Mouse (Mus musculus) adrenal gland, adult 18-20 months (tissue): Measurements from ENCODE around the gene Pla2r1. TPM values are rescaled to one million over a fixed set of nuclear protein-coding genes. Genes with fewer than 3 reads are reported as not detected.

ENCODE experiments used
- DNase-seq, 2 experiments: peaks; one replicate each; pipeline ENCODE4 v3.0.0; 2021 to 2022; ENCODE audit warnings: low spot score in 2 of 2
- total RNA-seq, 2 experiments: library from RNA; stranded (reverse); gene quantifications; 1 replicate in 1 of 2; 2 replicates in 1 of 2; pipeline ENCODE4 v1.2.3; 2021

The Pla2r1 gene
- total RNA-seq, 2 experiments from 2014 or later: 3.2 to 4.3 TPM

DNA sequence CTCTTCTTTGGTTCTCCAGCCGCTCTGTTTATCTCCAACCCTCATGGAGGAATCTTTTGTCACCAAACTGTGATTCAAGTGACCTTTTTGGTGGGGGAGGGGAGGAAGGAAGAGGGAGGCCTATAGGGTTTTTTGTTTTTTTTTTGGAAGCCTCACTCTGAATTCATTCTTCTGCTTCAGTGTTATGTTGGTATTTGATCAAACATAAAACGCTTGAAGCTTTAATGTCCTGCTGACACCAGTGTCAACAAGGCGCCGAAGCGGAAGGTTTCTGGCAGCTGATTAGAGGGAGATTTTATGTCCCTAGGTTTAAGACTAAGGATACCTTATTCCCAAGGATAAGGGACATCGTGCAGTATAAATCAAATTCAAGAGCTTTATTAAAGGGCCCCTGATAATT is 143.9 kb downstream of the Pla2r1 start:
- no peak for DNase-seq

DNA sequence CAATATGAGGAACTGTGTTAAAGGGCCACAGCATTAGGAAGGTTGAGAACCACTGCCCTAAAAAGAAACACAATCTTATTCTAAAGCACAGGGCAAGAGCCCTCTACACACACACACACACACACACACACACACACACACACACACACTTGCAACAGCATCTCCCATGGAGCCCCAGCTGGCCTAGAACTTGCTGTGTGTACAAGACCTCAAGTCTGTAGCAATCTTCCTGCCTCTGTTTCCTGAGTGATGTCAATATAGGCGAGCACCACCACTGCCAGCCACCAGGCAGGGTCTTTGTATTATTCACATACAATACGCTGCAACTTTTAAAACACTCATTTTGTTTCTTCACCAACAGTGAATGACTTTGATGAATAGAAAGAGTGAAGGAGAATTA is 145.7 kb downstream of the Pla2r1 start:
- no peak for DNase-seq

DNA sequence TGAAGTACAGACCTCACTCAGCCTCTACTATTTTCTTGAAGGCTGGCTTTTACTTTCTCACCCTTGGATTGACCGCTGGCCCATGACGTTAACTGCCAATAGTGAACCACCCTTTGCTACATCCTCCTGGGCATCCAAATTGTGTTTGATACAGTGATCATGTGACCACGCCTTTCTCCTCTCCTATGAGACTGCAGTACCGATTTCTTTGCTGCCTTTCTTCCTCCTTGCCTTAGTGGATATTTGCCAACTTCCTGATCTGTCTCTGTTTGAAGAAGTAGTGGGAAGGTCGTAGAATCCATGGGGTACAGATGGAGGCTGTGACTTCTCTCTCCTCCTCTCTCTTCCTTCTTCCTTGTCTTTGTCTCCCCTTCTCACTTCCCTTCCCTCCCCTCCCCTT is 147.7 kb downstream of the Pla2r1 start:
- DNase-seq: no peak

DNA sequence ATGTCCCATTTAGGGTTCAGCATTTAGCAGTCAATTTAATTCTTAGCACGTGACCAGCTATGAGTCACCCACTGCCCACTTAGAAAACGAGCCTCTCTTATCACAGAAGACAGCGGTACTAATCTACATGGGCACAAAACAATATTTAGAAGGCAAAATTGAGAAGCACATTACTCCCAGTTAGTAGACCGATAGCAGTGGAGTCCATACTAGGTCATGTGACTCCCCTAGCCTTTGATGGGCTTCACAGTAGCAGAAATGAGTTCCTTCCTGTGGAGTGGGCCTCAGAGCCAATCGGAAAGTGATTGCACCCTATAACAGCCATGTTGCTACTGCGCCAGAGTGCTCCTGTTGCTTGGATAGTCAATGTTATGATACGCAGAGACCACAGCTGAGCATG is 148.3 kb downstream of the Pla2r1 start:
- no peak for DNase-seq

DNA sequence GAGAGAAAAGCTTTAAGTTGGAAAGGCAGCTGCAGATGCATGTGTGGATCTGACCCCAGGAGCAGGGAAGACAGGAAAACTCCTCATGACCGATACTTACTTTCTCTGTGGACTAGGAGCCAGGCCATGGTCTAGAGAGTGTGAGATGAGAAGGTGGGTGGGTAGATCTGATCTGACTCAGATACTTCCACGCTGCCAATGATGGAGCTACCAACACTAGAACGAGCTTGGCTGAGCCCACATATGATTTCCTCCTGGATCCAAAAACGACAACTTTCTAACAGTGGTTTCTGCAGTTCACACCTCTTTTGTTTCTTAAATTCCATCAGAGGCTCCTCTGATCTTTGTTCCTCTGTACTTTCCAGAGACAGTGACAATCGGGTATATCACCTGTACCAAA is 151.4 kb downstream of the Pla2r1 start:
- no peak for DNase-seq

DNA sequence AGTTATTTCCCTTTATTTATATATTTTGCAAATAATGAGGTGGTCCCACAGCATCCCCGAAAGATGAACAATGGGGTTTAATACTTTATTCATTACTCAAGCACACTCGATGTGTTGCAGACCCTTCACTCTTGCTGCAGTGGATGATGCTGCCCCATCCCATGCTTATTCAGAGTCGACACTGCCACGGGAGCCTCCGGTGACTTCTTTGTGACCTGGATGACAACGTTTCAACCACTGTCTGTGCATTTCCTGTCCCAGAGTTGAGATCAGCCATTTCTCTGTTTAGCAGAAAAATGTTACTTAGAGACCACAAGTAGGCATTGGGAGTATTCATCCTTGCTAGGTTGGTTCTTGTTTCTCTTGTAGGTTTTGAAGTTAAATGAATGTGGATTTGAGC is 159.3 kb downstream of the Pla2r1 start:
- DNase-seq: no peak

DNA sequence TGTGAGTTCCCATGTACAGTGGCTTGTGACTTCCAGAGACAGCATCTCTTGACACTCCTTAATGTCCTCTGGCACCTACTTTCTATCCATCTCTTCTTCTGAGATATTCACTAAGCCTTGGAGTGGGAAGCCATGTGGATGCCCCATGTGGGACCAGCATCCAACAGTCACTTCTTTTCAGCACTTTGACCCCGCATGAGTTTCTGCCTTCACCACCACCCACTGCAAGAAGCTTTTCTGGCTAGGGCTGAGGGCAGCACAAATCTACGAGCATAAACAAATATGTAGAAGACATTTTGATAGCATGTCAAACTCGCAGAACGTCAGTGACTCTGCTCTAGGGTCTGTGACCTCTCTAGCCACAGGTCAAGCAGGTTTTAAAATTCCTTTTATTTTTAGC is 160.8 kb downstream of the Pla2r1 start:
- DNase-seq: no peak

DNA sequence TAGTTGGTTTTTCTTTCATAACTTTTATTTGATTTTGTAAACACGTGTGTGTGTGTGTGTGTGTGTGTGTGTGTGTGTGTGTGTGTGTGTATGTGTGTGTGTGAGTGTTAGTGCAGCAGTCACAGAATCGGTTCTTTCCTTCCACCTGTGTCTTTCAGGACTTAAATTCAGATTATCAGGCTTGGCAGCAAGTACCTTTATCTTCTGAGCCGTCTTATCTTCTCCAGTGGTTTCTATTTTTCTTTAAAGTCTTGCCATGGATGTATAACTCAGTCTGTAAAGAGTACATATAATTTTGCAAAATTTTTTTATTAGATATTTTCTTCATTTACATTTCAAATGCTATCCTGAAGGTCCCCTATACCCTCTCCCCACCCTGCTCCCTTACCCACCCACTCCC is 165.7 kb downstream of the Pla2r1 start:
- DNase-seq: no peak

DNA sequence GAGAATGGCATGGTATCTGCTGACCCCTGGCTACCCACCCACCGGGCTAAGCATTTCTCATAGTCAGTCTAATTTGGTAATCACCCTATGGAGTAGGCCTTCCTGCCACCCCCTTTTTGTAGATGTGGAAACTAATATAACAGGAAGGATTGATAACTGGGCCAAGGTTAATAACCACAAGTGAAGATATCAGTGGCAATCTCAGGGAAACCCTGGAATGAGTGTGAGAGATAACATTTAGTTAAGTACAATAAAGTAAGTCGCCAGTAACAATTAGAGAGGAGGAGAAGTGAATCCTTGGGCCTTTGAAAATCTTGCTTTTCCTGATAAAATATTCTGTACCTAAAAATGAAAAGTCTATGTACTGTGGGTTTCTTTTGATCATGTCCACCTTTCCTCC is 166.3 kb downstream of the Pla2r1 start:
- no peak for DNase-seq

DNA sequence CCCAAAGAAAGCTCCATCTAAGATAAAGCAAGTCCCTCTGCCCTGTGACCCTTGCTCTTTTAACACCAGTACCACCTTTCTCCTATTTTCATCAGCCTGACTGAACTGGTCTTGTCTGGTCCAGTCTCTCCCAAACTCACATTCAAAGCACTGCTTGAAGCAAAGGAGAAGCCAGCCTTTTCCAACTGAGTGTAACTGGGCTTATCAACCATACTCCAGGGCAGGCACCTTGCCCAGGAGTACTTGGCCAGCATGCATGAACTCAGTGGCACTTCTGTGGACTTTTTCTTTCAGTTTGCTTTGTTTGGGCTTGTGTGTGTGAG is 168.4 kb downstream of the Pla2r1 start:
- no peak for DNase-seq

DNA sequence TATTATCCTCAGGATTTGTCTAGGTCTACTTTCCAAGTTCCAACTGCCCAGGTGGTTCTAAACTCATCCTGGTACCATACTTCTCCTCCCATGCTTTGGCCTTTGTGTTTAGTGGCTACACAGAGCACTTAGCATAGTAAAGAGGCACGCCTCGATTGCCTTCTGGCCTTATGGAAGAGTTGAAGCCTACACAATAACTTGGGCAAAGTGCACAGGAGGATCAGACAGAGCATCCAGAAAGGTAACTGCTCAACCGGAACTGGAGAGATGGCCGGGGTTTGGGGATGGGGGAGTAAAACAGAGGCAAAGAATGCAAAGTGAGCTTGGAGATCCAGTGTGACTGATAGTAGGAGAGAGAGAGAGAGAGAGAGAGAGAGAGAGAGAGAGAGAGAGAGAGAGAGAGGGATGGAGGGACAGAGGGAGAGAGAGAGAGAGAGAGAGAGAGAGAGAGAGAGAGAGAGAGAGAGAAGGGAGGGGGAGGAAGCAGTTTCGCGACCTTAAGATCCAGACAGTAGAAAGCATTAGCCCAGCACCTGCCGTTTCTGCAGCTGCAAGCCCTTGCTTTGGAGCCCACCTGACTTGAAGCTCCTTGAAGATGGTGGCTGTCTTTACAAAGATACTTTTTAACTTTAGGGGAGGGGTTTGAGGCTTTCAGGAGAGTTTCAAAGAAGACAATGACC is 168.9 kb downstream of the Pla2r1 start:
- no peak for DNase-seq

DNA sequence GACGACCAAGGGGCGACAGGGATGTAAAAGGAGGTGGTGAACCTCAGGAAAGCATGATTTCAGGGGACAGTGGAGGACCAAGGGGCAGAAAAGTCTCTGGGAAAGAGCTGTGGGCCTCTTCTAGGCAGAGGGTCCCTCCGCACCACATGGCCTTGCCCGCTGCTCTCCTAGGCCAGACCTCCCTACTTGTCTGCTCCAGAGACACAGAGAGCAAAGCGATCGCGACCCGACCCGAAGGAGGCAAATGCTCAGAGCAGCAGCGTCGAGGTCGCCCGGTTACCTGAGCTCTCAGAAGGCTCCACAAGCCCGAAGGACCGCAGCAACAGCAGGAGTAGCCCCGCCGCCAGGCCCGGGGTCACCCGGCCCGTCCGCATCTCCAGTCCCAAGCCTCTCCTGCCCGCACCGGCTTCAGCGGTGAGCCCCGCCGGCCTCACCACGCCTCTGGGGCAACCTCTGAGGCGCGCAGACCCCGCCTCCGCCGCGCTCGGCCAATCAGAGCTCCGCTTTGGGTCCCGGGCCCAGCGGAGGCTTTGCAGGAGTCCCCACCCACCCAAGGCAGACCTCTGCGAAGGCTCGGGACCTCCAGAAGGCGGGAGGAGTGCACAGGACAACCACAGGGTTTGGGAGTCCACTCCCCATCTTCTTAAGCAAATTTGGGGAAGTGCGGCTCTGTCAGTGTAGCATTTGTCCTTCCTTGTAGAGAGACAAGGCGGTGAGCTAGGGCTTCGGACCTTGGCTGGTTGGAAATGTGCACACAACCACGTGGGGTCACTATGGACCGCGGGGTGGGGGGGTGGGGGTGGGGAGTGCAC is 170.0 kb downstream of the Pla2r1 start, which contains the start of gene Ly75:
Ly75 (minus strand) TSS at position 446 of the 812 bp plus-strand sequence.
- DNase-seq: peak; percentile 80 to 81

DNA sequence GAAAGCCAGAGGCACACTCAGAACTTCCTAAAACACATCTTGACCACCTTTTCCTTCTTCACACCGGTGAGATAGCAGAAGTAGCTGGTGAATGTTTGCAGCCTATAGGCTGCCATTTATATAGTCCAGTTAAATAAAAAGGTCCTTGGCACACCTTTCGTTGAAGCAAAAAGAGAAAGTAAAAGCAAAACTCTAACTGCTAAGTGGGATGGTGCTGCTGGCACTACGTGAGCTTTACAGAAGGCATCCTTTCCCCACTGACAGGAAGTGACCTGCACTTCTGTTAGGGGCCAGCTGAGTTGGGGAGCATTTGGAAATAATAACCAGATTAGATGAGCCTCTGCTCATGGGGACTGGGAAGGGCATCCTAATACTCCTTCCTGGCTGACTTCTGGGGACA is 170.8 kb downstream of the Pla2r1 start:
- DNase-seq: no peak

DNA sequence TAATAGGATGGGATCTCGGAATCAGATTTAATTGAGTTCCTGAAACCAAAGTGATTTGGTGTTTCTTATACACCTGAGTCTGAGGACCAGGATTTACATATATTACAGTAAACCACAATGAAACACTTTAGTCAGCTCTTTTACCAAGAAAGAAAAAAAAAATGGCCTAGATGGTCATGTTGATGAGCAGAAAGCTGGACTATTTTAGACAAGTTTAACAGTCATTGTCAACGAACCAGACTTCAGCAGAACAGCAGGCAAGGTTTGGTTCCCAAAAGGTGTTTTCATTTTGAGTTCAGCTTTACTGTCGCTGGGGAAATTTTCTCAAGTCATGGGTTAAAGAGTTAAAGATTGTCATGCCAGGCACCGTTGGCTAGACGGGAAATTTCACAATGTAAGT is 175.8 kb downstream of the Pla2r1 start:
- DNase-seq: no peak

DNA sequence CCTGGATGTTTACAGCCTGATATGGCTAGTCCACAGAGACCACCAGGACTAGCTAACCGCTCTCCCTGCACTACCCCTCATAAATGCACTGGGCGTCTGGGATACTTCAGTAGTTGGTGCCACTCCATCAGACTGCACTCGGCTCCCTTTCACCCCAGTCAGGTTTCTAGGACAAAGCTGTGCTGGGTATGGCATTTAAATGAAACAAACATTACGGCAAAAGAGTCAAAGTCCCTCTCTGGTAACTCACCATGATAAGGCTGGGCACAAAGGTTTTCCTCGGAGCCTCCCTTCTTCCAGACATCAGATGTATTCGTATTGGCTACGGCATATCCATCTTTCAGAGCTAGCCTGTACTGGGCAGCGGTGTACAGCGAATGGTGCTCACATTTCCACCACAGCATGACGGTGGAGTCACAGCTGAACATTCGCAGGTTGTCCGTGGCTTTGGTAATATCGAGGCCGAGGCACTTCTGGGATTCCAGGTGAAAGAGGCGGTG is 177.4 kb downstream of the Pla2r1 start:
- no peak for DNase-seq

DNA sequence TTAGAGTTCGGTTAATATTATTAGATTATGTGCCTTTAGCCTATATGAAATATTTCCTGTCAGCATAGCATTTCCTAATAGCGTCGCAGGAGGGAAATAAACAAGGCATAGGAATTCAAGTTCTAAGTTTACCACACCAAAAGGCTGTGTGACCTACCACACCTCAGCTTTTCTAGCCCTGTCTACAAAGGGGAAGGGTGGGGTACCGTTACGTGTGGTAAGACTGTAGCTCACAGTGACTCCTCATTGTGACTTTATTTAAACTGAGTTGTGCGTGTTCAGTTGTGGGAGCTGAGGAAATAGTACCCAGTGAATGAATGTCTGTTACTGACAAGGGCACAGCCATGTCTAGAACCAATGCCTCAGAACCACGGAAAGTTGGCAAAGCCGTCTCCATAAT is 178.0 kb downstream of the Pla2r1 start:
- no peak for DNase-seq

DNA sequence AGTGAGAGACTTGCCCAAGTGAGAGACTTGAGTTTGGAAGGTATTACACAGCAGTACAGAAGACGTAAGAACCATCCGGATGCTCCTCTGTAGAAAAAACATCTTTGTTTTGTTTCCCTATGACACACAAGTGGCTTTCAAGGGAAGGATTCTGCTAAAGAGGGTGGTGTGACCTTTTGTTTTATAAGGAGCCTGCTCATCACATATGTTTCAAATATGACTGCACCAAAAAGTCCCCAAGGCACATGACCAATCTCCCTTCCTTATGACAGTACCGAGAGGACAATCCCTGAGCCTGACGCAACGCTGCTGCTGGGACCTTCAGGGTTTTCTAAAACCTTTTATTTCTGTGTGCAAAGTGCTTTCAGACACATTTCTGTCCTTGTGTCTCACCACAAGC is 182.9 kb downstream of the Pla2r1 start:
- DNase-seq: no peak

DNA sequence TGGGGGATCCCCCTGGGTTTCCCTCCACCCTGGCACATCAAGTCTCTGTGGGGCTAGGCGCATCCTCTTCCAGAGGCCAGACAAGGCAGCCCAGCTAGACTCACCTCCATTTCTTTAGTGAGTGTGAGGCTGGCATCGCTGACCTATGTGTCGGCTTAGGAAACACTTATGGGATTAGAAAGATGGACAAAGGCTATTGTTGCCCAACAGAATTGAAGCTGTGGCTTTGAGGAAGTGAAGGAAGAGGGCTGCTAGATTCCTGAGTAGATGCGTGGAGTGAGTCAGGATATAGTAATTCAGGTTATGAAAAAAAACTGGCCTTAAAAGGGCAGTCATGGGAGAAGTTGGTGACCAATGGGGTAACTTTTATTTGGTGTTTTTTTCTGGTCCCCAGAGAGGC is 183.7 kb downstream of the Pla2r1 start:
- no peak for DNase-seq

DNA sequence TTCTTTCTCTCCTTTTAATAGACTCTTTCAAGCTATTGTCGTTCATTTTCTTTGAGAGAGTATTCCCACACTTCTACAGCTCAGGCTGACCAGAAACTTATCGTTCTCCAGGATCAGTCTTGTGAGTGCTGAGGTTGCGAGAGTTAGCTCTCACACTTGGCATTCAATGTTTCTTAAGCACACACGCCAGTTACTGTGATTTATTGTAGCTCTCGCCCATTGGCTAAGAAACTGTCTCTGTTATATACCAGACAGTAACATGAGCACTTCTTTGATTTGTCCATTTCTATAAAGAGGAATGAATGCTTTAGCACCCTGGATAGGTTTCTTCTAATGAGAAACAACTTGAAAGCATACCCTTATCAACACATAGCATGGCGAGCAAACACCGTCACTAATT is 185.2 kb downstream of the Pla2r1 start:
- DNase-seq: no peak
